Mouse (Mus musculus): ENCODE data around the gene Fam131c. TPM values are rescaled to one million over a fixed set of nuclear protein-coding genes. Genes with fewer than 3 reads are reported as not detected.

Gene Fam131c
- polyA plus RNA-seq, 1 experiment = 18.2 TPM

DNA sequence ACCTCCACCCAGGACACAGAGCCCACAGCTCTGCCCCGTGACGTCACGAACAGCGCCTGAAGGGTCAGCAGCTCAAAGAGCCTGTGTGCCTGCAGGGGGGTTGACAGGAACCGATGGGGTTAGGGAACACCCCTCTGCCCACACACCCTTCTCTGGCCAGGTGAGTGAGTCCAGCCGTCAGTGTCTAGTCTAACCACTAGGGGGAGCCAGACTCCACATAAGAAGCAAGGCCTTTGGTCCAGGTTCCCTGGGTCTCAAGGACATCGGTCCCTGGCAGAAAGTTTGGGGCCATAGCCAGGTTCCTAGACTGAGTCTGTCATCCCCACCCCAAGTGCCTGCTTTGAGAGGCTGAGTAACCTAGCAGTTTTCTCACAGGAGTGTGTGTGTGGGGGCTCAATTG lies 17.3 kb downstream of the Fam131c start:
- peak; percentile 91 for TF ChIP-seq CTCF (IDR thresholded peaks at IDR 0.05; ENCODE audit: borderline replicate concordance, insufficient read depth, low read depth, low read length)
- TF ChIP-seq POLR2A (IDR thresholded peaks at IDR 0.05; ENCODE audit: borderline replicate concordance, insufficient read depth, low read length) = no peak
- Histone ChIP-seq H3K27ac (ENCODE audit: insufficient read depth, low read length) (no peak overlapping the region), H3K4me3 (replicated peaks; ENCODE audit: insufficient read depth, low read depth, low read length) (no peak overlapping the region), H3K4me1 (ENCODE audit: control insufficient read depth, insufficient read depth, low read length) (no peaks in the 10 kb centered on the region; the same call in 1 of the 2 replicates), H3K27me3 (ENCODE audit: control insufficient read depth, insufficient read depth, low read length) (no peaks in the 10 kb centered on the region)
- WGBS = 0% methylated on average over 7 of the region's 7 CpGs
- DNase-seq = peak; percentile 48 to 57

DNA sequence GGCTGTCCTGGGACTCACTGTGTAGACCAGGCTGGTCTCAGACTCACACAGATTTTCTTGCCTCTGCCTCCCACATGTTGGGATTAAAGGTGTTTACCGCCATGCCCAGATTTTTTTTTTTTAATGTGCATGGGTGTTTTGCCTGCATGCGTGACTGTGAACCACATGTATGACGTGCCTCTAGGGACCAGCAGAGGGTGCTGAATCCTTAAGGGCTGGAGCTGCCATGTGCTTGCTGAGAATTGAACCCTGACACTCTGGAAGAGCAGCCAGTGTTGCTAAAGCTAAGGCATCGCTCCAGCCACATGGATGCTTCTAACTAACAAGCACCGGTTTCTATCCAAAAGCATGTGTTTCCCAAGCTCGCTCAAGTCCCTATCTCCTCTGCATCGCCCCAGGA lies 18.1 kb downstream of the Fam131c start:
- Histone ChIP-seq H3K27ac (ENCODE audit: insufficient read depth, low read length) (no peak overlapping the region), H3K27me3 (ENCODE audit: control insufficient read depth, insufficient read depth, low read length) (no peaks in the 10 kb centered on the region), H3K4me1 (ENCODE audit: control insufficient read depth, insufficient read depth, low read length) (no peaks in the 10 kb centered on the region; the same call in 1 of the 2 replicates), H3K4me3 (replicated peaks; ENCODE audit: insufficient read depth, low read depth, low read length) (no peak overlapping the region)
- WGBS = 78% methylated on average over 7 of the region's 7 CpGs
- TF ChIP-seq CTCF (IDR thresholded peaks at IDR 0.05; ENCODE audit: borderline replicate concordance, insufficient read depth, low read depth, low read length) = no peak
- DNase-seq = no peak

DNA sequence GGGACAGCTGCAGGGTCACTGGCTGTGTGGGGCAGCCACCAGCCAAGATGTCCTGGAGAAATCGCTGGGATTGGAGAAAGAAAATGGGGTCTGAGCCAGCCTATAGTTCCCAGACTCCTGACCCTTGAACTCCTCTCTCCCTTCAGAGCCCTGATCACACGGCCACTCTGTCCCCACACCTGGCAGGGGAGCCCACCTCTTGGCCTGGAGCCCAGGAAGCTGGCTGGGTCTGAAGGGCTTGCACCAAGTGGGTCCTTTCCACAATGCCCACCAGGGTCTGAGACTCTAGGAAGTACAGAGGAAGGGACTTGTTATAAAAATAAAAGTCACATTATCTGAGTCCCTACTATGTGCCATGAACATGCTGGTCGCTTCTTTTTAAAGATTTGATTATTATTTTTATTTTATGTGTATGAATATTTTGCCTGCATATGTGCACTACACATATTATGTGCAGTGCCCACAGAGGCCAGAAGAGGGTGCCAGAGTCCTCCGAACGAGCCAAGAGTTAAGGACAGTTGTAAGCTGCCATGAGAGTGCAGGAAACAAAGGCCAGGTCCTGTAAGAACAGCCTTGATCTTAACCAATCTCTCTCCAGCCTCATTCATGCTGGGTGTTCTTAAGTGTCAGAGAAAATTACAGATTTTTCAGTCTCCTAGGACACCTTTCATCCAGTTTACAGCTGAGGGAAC lies 19.2 kb downstream of the Fam131c start:
- Histone ChIP-seq H3K27ac (ENCODE audit: insufficient read depth, low read length) (no peak overlapping the region), H3K27me3 (ENCODE audit: control insufficient read depth, insufficient read depth, low read length) (no peaks in the 10 kb centered on the region), H3K4me1 (ENCODE audit: control insufficient read depth, insufficient read depth, low read length) (no peaks in the 10 kb centered on the region; the same call in 1 of the 2 replicates), H3K4me3 (replicated peaks; ENCODE audit: insufficient read depth, low read depth, low read length) (no peak overlapping the region)
- DNase-seq = peak; percentile 39 to 61
- TF ChIP-seq CTCF (IDR thresholded peaks at IDR 0.05; ENCODE audit: borderline replicate concordance, insufficient read depth, low read depth, low read length) = peak; percentile 72
- TF ChIP-seq POLR2A (IDR thresholded peaks at IDR 0.05; ENCODE audit: borderline replicate concordance, insufficient read depth, low read length) = no peak
- 10% methylated on average over 5 of the region's 5 CpGs for WGBS

DNA sequence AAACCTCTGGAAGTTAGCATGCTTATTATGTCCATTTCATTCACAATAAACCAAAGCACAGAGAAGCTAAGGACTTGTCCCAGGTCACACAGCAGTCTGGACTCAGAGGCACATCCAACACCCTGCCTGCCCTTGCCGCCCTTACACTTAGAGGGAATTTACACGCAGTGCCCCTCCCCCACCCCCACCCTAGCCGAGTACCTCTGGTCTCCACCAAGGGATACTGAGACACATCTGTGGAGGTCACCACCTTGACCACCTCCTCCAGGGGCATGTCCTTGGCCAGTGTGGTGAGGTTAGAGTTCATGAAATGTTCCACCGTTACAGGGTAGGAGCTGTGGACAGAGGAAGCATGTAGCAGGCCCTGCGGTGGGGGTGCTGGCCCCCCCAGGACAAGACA lies 19.9 kb downstream of the Fam131c start:
- Histone ChIP-seq H3K27me3 (ENCODE audit: control insufficient read depth, insufficient read depth, low read length) (no peaks in the 10 kb centered on the region), H3K27ac (ENCODE audit: insufficient read depth, low read length) (no peak overlapping the region), H3K4me1 (ENCODE audit: control insufficient read depth, insufficient read depth, low read length) (no peaks in the 10 kb centered on the region; the same call in 1 of the 2 replicates), H3K4me3 (replicated peaks; ENCODE audit: insufficient read depth, low read depth, low read length) (no peak overlapping the region)
- DNase-seq = no peak
- WGBS = 75% methylated on average over 5 of the region's 5 CpGs
- TF ChIP-seq CTCF (IDR thresholded peaks at IDR 0.05; ENCODE audit: borderline replicate concordance, insufficient read depth, low read depth, low read length) (no peak), POLR2A (IDR thresholded peaks at IDR 0.05; ENCODE audit: borderline replicate concordance, insufficient read depth, low read length) (no peak)

DNA sequence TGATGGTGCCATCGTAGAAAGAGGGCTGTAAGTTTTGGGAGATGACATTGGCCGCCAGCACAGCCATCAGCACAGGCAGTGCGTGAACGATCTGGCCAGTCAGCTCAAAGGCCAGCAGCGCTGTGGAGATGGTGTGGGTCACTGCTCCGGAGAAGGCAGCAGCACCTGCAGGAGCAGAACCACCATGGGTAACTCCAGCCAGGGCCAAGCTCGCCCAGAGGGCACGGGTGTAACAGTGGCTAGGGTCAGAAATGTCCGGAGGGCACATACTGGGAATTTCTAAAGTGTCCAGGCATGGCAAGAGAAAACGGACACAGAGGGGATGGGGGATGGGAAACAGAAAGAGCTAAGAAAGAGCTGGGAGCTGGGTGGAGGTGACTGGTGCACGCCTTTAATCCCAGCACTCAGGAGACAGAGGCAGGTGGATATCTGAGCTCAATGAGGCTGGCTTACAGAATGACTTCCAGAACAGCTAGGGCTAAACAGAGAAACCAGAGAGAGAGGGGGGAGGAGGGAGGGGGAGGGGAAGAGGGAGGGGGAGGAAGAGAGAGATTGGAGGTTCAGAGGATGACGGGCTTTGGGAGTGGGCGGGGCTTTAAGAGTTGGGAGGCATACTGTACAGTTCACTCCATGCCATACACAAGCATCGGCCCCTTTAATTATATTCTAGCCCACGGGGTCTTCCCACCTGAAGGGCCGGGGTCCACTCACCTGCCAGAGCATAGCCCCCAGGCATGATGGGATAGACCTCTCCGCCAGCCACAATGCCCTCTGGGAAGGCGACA lies 21.5 kb downstream of the Fam131c start:
- no peaks in the 10 kb centered on the region for H3K27me3 ChIP-seq (ENCODE audit: control insufficient read depth, insufficient read depth, low read length)
- no peak for DNase-seq
- 72% methylated on average over 18 of the region's 18 CpGs for WGBS
- H3K4me1 ChIP-seq (ENCODE audit: control insufficient read depth, insufficient read depth, low read length) = no peaks in the 10 kb centered on the region; the same call in 1 of the 2 replicates
- no peak overlapping the region for H3K27ac ChIP-seq (ENCODE audit: insufficient read depth, low read length)
- H3K4me3 ChIP-seq (replicated peaks; ENCODE audit: insufficient read depth, low read depth, low read length) = no peak overlapping the region
- no peak for TF ChIP-seq CTCF (IDR thresholded peaks at IDR 0.05; ENCODE audit: borderline replicate concordance, insufficient read depth, low read depth, low read length)
- TF ChIP-seq POLR2A (IDR thresholded peaks at IDR 0.05; ENCODE audit: borderline replicate concordance, insufficient read depth, low read length) = no peak

DNA sequence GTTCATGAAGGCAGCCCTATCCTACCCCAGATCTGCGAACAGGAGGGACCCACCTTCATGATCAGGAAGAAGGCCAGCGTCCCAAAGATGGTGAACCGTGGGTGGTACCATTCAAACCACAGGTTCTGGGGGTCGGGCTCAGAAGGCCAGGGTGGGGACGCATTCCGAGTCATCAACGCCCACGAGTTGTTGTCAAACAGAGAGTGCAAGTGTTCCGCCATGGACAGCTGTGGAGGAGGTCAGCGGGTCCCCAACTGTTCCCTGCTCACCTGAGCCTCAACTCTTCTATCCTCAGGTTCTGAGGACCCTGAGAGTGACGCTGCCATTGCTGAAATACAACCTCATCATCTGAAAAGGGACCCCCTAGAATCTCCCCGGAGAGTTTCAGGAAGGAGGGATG lies 23.3 kb downstream of the Fam131c start:
- Histone ChIP-seq H3K4me1 (ENCODE audit: control insufficient read depth, insufficient read depth, low read length) (no peaks in the 10 kb centered on the region), H3K4me3 (replicated peaks; ENCODE audit: insufficient read depth, low read depth, low read length) (no peak overlapping the region), H3K27me3 (ENCODE audit: control insufficient read depth, insufficient read depth, low read length) (no peaks in the 10 kb centered on the region), H3K27ac (ENCODE audit: insufficient read depth, low read length) (no peak overlapping the region)
- TF ChIP-seq POLR2A (IDR thresholded peaks at IDR 0.05; ENCODE audit: borderline replicate concordance, insufficient read depth, low read length) (no peak), CTCF (IDR thresholded peaks at IDR 0.05; ENCODE audit: borderline replicate concordance, insufficient read depth, low read depth, low read length) (no peak)
- DNase-seq = no peak
- WGBS = 80% methylated on average over 12 of the region's 12 CpGs

DNA sequence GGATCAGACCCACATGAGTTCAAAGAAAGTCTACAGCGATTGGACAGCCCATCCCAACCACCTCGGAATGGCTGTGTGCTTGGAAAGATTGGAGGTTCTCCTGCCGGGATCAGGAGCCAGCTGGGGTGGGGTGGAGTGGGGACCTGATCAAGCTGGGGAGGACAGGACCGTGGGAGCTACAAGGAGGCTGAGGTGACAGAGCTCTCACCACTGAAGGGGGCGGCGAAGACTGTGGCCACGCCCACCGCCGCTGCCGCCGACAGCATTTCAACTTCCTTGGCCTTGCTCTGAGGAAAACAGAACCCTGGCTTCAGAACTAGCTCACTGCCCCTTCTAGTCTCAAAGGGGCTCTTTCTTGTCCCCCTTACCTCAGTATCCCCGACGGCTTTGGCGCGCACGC lies 26.7 kb downstream of the Fam131c start:
- H3K27me3 ChIP-seq (ENCODE audit: control insufficient read depth, insufficient read depth, low read length) = no peaks in the 10 kb centered on the region
- 29% methylated on average over 16 of the region's 16 CpGs for WGBS
- DNase-seq = no peak
- no peak overlapping the region for H3K4me3 ChIP-seq (replicated peaks; ENCODE audit: insufficient read depth, low read depth, low read length)
- no peaks in the 10 kb centered on the region for H3K4me1 ChIP-seq (ENCODE audit: control insufficient read depth, insufficient read depth, low read length)
- TF ChIP-seq POLR2A (IDR thresholded peaks at IDR 0.05; ENCODE audit: borderline replicate concordance, insufficient read depth, low read length) (no peak), CTCF (IDR thresholded peaks at IDR 0.05; ENCODE audit: borderline replicate concordance, insufficient read depth, low read depth, low read length) (no peak)
- no peak overlapping the region for H3K27ac ChIP-seq (ENCODE audit: insufficient read depth, low read length)

DNA sequence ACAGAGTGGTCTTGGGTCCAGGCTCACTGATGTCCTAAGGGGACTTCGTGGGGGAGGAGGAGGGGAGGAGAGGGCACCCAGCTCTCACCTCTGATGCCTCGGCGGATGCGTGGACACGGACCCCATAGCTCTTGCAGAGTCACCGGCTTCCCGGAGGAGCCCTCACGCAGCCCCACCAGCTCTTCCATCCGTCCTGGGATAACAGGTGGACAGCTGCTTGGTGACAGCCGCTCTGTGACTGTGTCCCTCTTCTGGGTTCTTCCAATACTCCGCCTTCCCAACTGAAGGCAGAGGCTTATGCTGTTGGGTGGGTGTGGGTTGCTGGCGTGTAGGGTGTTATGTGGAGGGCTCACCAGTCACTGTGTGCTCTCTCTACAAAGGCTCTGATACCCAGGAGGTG lies 29.8 kb downstream of the Fam131c start:
- no peak for TF ChIP-seq CTCF (IDR thresholded peaks at IDR 0.05; ENCODE audit: borderline replicate concordance, insufficient read depth, low read depth, low read length)
- TF ChIP-seq POLR2A (IDR thresholded peaks at IDR 0.05; ENCODE audit: borderline replicate concordance, insufficient read depth, low read length) = no peak
- H3K4me1 ChIP-seq (ENCODE audit: control insufficient read depth, insufficient read depth, low read length) = no peaks in the 10 kb centered on the region
- 56% methylated on average over 12 of the region's 12 CpGs for WGBS
- no peak overlapping the region for H3K27ac ChIP-seq (ENCODE audit: insufficient read depth, low read length)
- DNase-seq = no peak
- no peaks in the 10 kb centered on the region for H3K27me3 ChIP-seq (ENCODE audit: control insufficient read depth, insufficient read depth, low read length)
- no peak overlapping the region for H3K4me3 ChIP-seq (replicated peaks; ENCODE audit: insufficient read depth, low read depth, low read length)
